Mouse (Mus musculus): Measurements from ENCODE around the gene Palmd.

DNA sequence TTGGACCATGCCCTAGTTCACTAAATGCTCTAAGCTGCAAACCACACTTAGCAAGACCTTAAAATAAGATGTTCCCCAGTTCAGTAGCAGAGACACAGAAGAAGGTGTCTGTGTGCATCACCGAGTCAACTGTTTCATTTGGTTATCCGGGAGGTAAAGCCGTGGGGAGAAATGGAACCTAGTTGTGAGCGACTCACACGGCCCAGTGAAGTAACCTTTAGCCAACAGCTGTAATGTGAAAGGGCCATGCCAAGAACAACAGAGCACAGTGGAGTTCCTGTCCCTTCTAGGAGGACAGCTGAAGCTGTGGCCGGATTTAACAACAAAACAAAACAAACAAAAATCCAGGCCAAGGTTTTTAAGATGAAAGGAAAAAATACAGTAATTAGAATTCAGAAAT, 2.0 kb downstream of the Palmd start:
- peak; percentile 73 for TF ChIP-seq POLR2A (IDR thresholded peaks at IDR 0.05; ENCODE audit: insufficient read depth, low read depth, low read length)
- no peak for TF ChIP-seq CTCF (IDR thresholded peaks at IDR 0.05)
- TF ChIP-seq EP300 (IDR thresholded peaks at IDR 0.05; ENCODE audit: insufficient read depth, low read depth, low read length) = peak; percentile 83; the same call in 1 of the 2 replicates

Measured in heart, adult 2 months (tissue).